Mouse (Mus musculus): ENCODE measurements around the gene Nptx2.

DNA sequence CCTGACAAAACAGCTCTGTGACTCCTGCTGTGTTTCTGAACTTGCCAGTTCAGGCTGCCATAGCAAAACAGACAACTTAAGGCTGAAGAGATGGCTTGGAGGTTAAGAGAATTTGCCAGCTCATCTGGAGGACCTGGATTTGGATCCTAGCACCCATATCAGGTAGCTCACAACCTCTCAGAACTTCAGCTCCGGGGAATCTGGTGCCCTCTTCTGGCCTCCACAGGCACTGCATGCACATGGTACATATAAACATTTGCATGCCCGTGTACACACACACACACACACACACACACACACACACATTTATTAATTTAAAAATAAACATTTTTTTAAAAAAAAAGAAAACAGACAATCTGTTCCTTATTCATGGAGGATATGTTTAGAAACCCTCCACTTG, 40.0 kb upstream of the Nptx2 start:
- TF ChIP-seq TAL1 (IDR thresholded peaks at IDR 0.05; ENCODE audit: low read length) (no peak), GATA1 (IDR thresholded peaks at IDR 0.05; ENCODE audit: low read length) (no peak)

All from erythroblast, embryonic 14.5 days (primary cell).